Mouse (Mus musculus) cerebellum, adult 2 months (tissue): ENCODE data around the gene U90926.

Experiments used
- CTCF ChIP-seq: fragments of 200-500 bp; IDR thresholded peaks from 2 replicates; pipeline ENCODE4 v1.5.1; 2011; ENCODE audit warnings: low read depth, mild to moderate bottlenecking, control low read depth, low read length, moderate library complexity, borderline replicate concordance; ENCODE audit not compliant: insufficient read depth
- POLR2A ChIP-seq: fragments of 200-500 bp; IDR thresholded peaks from 2 replicates; pipeline ENCODE4 v1.6.1; 2011; ENCODE audit warnings: low read length, control low read depth, borderline replicate concordance; ENCODE audit not compliant: insufficient read depth

- TF ChIP-seq CTCF (peak; percentile 56; the same call in 1 of the 2 replicates), POLR2A (no peak)
Measured at GRCm38 (mm10) chr5:92239333-92240232, 24.4 kb upstream of the U90926 start.
